Mouse (Mus musculus): ENCODE measurements at regions not wholly inside any gene's neighbourhood (a gene's known extent, or its start where the extent isn't known, plus 50 kb on each side); places are given as distances from the start of the nearest gene placed in this dataset. TPM values are rescaled to one million over a fixed set of nuclear protein-coding genes. Genes with fewer than 3 reads are reported as not detected.

Small RNAs in the stretch of these regions (microRNA-seq; reads per million reads assigned to microRNA genes)
- gene Gm25649: not detected

Data from limb, embryonic 15.5 days (tissue).